19 mouse cellular contexts compared by ENCODE assay signal in the genomic region with DNA sequence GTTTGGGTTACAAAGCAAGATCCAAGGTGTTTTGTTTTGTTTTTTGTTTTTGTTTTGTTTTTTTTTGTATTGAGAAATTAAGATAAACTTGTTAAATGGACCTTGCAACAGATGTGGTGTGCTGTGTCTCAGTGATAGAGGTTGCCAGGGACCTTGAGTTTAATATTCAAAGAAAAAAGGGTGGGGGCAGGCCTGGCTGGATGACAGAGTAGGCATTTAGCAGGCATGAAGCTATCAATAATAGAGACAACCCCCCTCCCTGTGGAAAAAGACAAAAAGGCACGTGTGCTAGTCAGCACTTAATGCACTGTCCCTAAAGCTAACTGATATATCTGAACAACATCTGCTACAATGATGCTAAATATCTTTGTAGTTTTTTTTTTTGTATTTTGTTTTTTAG.
"Had no signal": no experiment of that assay in that cellular context is flagged by ENCODE, and none has a peak within 500 bp of the region (broad histone marks: within the 10 kb centered on the region; RNA-seq: fewer than 3 reads in every experiment).

No protein-coding gene starts in this region.

- H3K4me3 ChIP-seq: midbrain, embryonic 10.5 days; midbrain, embryonic 12.5 days; myocyte; neural tube, embryonic 13.5 days; neural tube, embryonic 15.5 days had no signal

- H3K9me3 ChIP-seq: midbrain, embryonic 12.5 days; neural tube, embryonic 13.5 days; neural tube, embryonic 15.5 days had no signal

- DNase-seq: lung, adult 18-20 months; lung, embryonic 14.5 days; lung, postnatal 10 days; lung, postnatal 4 days; midbrain, embryonic 14.5 days; retina, postnatal 1 day; right cerebral cortex, adult 18-20 months; right cerebral cortex, postnatal 25 days; right cerebral cortex, postnatal 4 days; spleen, adult 18-20 months; thymus, adult 18-20 months; thymus, postnatal 14 days; thymus, postnatal 36 days had no signal

- ATAC-seq: midbrain, embryonic 16.5 days had no signal

- H3K27me3 ChIP-seq: midbrain, embryonic 12.5 days; neural tube, embryonic 13.5 days; neural tube, embryonic 15.5 days had no signal

- H3K4me2 ChIP-seq: lung, embryonic 14.5 days; midbrain, embryonic 12.5 days; neural tube, embryonic 13.5 days; neural tube, embryonic 15.5 days had no signal

- H3K27ac ChIP-seq: midbrain, embryonic 10.5 days; midbrain, embryonic 12.5 days; neural tube, embryonic 13.5 days; neural tube, embryonic 15.5 days had no signal

- H3K9ac ChIP-seq: lung, embryonic 14.5 days; midbrain, embryonic 12.5 days; neural tube, embryonic 13.5 days; neural tube, embryonic 15.5 days had no signal
